Mouse (Mus musculus): ENCODE data around the gene Dcaf6.

DNA sequence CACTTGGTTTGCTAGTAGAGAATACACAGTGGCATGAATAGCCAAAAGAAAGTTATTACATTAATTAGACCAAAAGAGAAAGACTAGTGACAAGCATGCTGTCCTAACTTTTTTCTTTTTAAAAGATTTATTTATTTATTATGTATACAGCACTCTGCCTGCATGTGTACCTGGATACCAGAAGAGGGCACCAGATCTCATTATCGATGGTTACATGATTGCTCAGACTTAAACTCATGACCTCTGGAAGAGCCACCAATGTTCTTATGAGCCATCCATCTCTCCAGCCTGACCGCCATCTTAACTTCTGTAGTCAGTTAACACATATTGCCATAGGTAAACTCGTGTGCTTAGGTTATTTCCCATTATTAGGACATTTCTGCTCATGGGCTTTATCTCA is 95.2 kb downstream of the Dcaf6 start:
- TF ChIP-seq GATA1 (IDR thresholded peaks at IDR 0.05; ENCODE audit: borderline replicate concordance, low read length) (no peak), FLI1 (IDR thresholded peaks at IDR 0.05; ENCODE audit: low read length) (no peak)

All from megakaryocyte, embryonic 14.5 days (primary cell).